Mouse (Mus musculus) limb, embryonic 13.5 days (tissue): ENCODE results near the gene Ttn. TPM values are rescaled to one million over a fixed set of nuclear protein-coding genes. Genes with fewer than 3 reads are reported as not detected.

Source experiments
- ATAC-seq: fragments of 200-750 bp; cut with Nextera tagmentation; 2 replicates; pipeline ENCODE4 v1.8.0; 2017; ENCODE audit warnings: low read depth, moderate number of reproducible peaks, moderate TSS enrichment; ENCODE audit not compliant: low FRiP score
- H3K27ac ChIP-seq: fragments of 300-500 bp; sonication (generic); 2 replicates; pipeline ENCODE4 v1.5.1; 2015; ENCODE audit warnings: inconsistent platforms, mild to moderate bottlenecking, moderate library complexity
- H3K27me3 ChIP-seq: fragments of 300-500 bp; sonication (generic); 2 replicates; pipeline ENCODE4 v1.6.1; 2015; ENCODE audit warnings: mild to moderate bottlenecking, inconsistent platforms
- H3K36me3 ChIP-seq: fragments of 300-500 bp; sonication (generic); 2 replicates; pipeline ENCODE4 v1.6.1; 2015; ENCODE audit warnings: inconsistent platforms, mild to moderate bottlenecking, moderate library complexity
- H3K4me1 ChIP-seq: fragments of 300-500 bp; sonication (generic); 2 replicates; pipeline ENCODE4 v1.6.1; 2015; ENCODE audit warnings: inconsistent platforms
- H3K4me2 ChIP-seq: fragments of 300-500 bp; sonication (generic); replicated peaks from 2 replicates; pipeline ENCODE4 v1.6.1; 2015; ENCODE audit warnings: inconsistent platforms, mild to moderate bottlenecking, moderate library complexity
- H3K4me3 ChIP-seq: fragments of 300-500 bp; sonication (generic); 2 replicates; pipeline ENCODE4 v1.5.1; 2015; ENCODE audit warnings: moderate library complexity, mild to moderate bottlenecking, inconsistent platforms
- H3K9ac ChIP-seq: fragments of 300-500 bp; sonication (generic); 2 replicates; pipeline ENCODE4 v1.6.1; 2015; ENCODE audit warnings: mild to moderate bottlenecking, inconsistent platforms
- H3K9me3 ChIP-seq: fragments of 300-500 bp; sonication (generic); 2 replicates; pipeline ENCODE4 v1.6.1; 2016; ENCODE audit warnings: inconsistent platforms
- WGBS: fragments of 180-500 bp; shearing (Covaris S2); methylation state at CpG from one replicate; pipeline ENCODE4 v1.1.7; 2015; 5-methylcytosine and 5-hydroxymethylcytosine counted together
- polyA plus RNA-seq: library from polyadenylated mRNA; unstranded; fragments of >200 nt; fragmentation: Nextera tagmentation; extraction: Ambion mirVana; gene quantifications from 2 replicates; pipeline ENCODE4 v1.2.1, GENCODE M21; 2015

Gene Ttn
- polyA plus RNA-seq, 1 experiment from 2014 or later = 78.9 TPM

DNA sequence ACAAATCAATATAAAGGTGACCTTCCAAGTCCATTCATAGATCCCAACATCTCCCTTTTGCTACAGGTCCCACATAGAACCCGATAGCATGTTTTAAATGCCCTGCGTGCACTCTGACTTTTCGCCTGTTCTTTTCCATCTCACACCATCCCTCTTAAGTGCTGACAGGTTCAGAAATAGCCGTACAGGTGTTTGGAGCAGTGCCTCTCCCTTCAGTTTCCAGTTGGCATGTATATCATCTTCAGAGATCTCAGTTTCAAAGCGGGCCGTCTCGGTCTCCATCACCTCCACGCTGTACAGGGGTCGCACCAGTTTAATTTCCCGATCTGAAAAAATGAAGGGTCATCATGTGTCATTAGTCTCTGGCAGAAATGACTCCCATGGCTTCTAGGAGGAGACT, 174.0 kb downstream of the Ttn start:
- Histone ChIP-seq H3K27me3 (no peaks in the 10 kb centered on the region), H3K27ac (no peak overlapping the region), H3K9ac (no peak overlapping the region), H3K36me3 (no peaks in the 10 kb centered on the region), H3K4me2 (no peak overlapping the region), H3K9me3 (no peaks in the 10 kb centered on the region), H3K4me1 (peaks cover 6% of the 10 kb centered on the region; the same call in 1 of the 2 replicates), H3K4me3 (no peak overlapping the region)
- 91% methylated on average over 10 of the region's 10 CpGs for WGBS
- no peak for ATAC-seq

DNA sequence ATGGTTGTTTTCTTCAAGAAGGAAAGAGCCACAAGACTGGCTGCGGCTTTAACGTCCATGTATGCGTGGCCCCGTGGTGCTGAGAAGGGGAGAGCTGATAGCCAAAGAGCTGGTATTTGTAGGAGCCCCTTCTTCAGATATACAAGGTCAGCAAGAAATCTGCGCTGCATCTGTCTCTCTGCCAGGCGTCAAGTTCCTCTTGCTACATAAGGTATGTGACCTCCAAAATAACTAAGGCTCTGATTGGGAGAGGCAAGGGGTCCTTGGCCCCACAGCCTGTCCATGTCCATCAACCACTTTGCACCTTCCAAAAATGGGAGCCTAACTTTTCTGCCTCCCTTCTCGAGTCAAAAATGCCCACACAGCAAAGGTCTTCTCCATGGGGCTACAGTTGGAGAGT, 175.1 kb downstream of the Ttn start:
- peak; percentile 32; the same call in 1 of the 2 replicates for ATAC-seq
- WGBS = 72% methylated on average over 7 of the region's 7 CpGs
- H3K4me3 ChIP-seq = no peak overlapping the region

GRCm38 (mm10) chr2:76806861-76807260, 175.5 kb downstream of the Ttn start:
- no peaks in the 10 kb centered on the region for H3K9me3 ChIP-seq
- H3K9ac ChIP-seq = no peak overlapping the region
- H3K4me2 ChIP-seq = no peak overlapping the region
- WGBS = 57% methylated on average over 9 of the region's 9 CpGs
- ATAC-seq = no peak
- no peaks in the 10 kb centered on the region for H3K36me3 ChIP-seq
- H3K4me1 ChIP-seq = peaks cover 6% of the 10 kb centered on the region; the same call in 1 of the 2 replicates
- H3K27me3 ChIP-seq = no peaks in the 10 kb centered on the region
- H3K27ac ChIP-seq = no peak overlapping the region
- no peak overlapping the region for H3K4me3 ChIP-seq

More for the DNA sequence above, 175.1 kb downstream of the Ttn start:
- no peaks in the 10 kb centered on the region for H3K36me3 ChIP-seq
- no peaks in the 10 kb centered on the region for H3K9me3 ChIP-seq
- no peak overlapping the region for H3K9ac ChIP-seq
- H3K27me3 ChIP-seq = no peaks in the 10 kb centered on the region
- H3K4me2 ChIP-seq = no peak overlapping the region
- peaks cover 6% of the 10 kb centered on the region; the same call in 1 of the 2 replicates for H3K4me1 ChIP-seq
- H3K27ac ChIP-seq = no peak overlapping the region

DNA sequence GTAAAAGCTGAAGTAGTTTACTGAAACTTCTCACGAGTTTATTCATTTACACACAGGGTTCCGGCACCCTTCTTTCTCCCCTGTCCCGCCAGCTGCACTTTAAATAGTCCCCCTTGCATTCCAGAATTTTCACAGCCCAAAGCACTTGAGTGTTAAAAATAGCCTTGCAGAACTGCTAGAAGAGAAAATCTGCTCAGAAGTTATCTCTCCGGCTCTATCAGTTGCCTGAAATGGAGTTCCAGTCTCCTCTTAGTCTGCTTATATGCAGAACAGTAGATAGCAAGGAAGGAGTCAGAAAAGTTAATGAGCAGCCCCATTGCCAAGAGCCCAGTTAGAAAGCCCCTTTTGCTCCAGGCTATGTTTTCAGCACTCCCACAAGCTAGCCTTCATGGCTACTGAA, 176.0 kb downstream of the Ttn start:
- Histone ChIP-seq H3K27me3 (no peaks in the 10 kb centered on the region), H3K27ac (no peak overlapping the region), H3K4me3 (no peak overlapping the region), H3K4me2 (no peak overlapping the region), H3K36me3 (no peaks in the 10 kb centered on the region), H3K9ac (no peak overlapping the region), H3K9me3 (no peaks in the 10 kb centered on the region), H3K4me1 (peaks cover 6% of the 10 kb centered on the region; the same call in 1 of the 2 replicates)
- ATAC-seq = no peak
- WGBS = 59% methylated on average over 4 of the region's 4 CpGs

- WGBS = 73% methylated on average over 5 of the region's 5 CpGs
- ATAC-seq = no peak
- no peak overlapping the region for H3K9ac ChIP-seq
- H3K9me3 ChIP-seq = no peaks in the 10 kb centered on the region
- H3K36me3 ChIP-seq = no peaks in the 10 kb centered on the region
- no peak overlapping the region for H3K27ac ChIP-seq
- peaks cover 6% of the 10 kb centered on the region; the same call in 1 of the 2 replicates for H3K4me1 ChIP-seq
- H3K4me3 ChIP-seq = no peak overlapping the region
- no peak overlapping the region for H3K4me2 ChIP-seq
- no peaks in the 10 kb centered on the region for H3K27me3 ChIP-seq
Observed at GRCm38 (mm10) chr2:76805191-76805892, 177.0 kb downstream of the Ttn start.

DNA sequence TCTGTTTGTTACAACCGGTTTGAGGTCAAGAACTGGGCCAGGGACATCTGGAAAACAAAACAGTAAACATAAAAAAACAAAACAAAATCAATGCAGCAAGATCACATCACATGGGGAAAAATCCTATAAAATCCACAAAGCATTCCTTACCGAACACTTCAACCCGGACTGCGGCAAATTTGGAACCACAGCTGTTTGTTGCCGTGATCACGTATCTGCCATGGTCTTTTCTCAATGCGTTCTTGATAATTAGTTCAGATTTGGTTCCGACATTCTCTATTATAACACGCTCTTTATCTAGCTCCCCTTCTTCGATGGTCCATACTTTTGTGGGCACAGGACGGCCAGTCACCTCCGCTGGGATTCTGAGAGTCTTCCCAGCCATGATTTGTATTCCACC, 198.2 kb downstream of the Ttn start:
- no peaks in the 10 kb centered on the region for H3K36me3 ChIP-seq
- no peak overlapping the region for H3K27ac ChIP-seq
- H3K9me3 ChIP-seq = peaks cover 14% of the 10 kb centered on the region
- no peak for ATAC-seq
- no peak overlapping the region for H3K9ac ChIP-seq
- 96% methylated on average over 12 of the region's 12 CpGs for WGBS
- H3K4me1 ChIP-seq = no peaks in the 10 kb centered on the region
- no peaks in the 10 kb centered on the region for H3K27me3 ChIP-seq
- no peak overlapping the region for H3K4me3 ChIP-seq
- H3K4me2 ChIP-seq = no peak overlapping the region

- Histone ChIP-seq H3K27me3 (no peaks in the 10 kb centered on the region), H3K27ac (no peak overlapping the region), H3K4me2 (no peak overlapping the region), H3K9ac (no peak overlapping the region), H3K4me3 (no peak overlapping the region), H3K4me1 (no peaks in the 10 kb centered on the region), H3K9me3 (peaks cover 14% of the 10 kb centered on the region), H3K36me3 (no peaks in the 10 kb centered on the region)
- no peak for ATAC-seq
- WGBS = 88% methylated on average over 13 of the region's 13 CpGs
Observed at GRCm38 (mm10) chr2:76780792-76781191, 201.6 kb downstream of the Ttn start.

DNA sequence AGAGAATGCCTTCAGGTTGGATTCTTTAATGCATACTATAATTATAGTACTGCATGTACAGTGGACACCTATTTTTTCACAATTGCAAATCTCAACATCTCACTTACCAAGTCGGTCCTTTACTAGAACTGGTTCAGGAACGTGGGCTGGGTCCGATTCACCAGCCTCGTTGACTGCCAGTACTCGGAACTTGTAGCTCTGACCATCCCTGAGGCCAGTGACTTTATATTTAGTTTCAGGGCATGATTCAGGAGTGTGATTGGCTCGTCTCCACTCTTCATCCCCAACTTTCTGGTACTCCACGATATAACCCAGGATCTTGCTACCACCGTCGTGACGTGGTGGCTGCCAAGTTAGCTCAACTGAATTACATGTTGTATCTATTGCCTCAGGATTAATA, 212.5 kb downstream of the Ttn start:
- Histone ChIP-seq H3K27ac (no peak overlapping the region), H3K4me3 (no peak overlapping the region), H3K36me3 (no peaks in the 10 kb centered on the region), H3K27me3 (no peaks in the 10 kb centered on the region), H3K4me2 (no peak overlapping the region), H3K9me3 (no peaks in the 10 kb centered on the region), H3K4me1 (no peaks in the 10 kb centered on the region), H3K9ac (no peak overlapping the region)
- WGBS = 96% methylated on average over 10 of the region's 10 CpGs
- ATAC-seq = no peak

- Histone ChIP-seq H3K4me3 (no peak overlapping the region), H3K9me3 (no peaks in the 10 kb centered on the region), H3K4me2 (no peak overlapping the region), H3K4me1 (no peaks in the 10 kb centered on the region), H3K27me3 (no peaks in the 10 kb centered on the region), H3K27ac (no peak overlapping the region), H3K9ac (no peak overlapping the region), H3K36me3 (no peaks in the 10 kb centered on the region)
- no peak for ATAC-seq
- 91% methylated on average over 12 of the region's 12 CpGs for WGBS
Observed at GRCm38 (mm10) chr2:76767231-76767630, 215.1 kb downstream of the Ttn start.

- H3K9me3 ChIP-seq = peaks cover 4% of the 10 kb centered on the region
- H3K4me1 ChIP-seq = no peaks in the 10 kb centered on the region
- H3K9ac ChIP-seq = no peak overlapping the region
- no peaks in the 10 kb centered on the region for H3K27me3 ChIP-seq
- H3K4me3 ChIP-seq = no peak overlapping the region
- H3K4me2 ChIP-seq = no peak overlapping the region
- no peaks in the 10 kb centered on the region for H3K36me3 ChIP-seq
- WGBS = 93% methylated on average over 13 of the region's 13 CpGs
- ATAC-seq = no peak
- H3K27ac ChIP-seq = no peak overlapping the region
Observed at GRCm38 (mm10) chr2:76764526-76764925, 217.8 kb downstream of the Ttn start.

- 90% methylated on average over 6 of the region's 6 CpGs for WGBS
- H3K9me3 ChIP-seq = peaks cover 19% of the 10 kb centered on the region
- no peaks in the 10 kb centered on the region for H3K27me3 ChIP-seq
- no peak overlapping the region for H3K4me2 ChIP-seq
- H3K27ac ChIP-seq = no peak overlapping the region
- ATAC-seq = no peak
- no peaks in the 10 kb centered on the region for H3K4me1 ChIP-seq
- H3K4me3 ChIP-seq = no peak overlapping the region
- H3K36me3 ChIP-seq = no peaks in the 10 kb centered on the region
- no peak overlapping the region for H3K9ac ChIP-seq
Observed at GRCm38 (mm10) chr2:76762154-76762553, 220.2 kb downstream of the Ttn start.

GRCm38 (mm10) chr2:76756461-76756860, 225.9 kb downstream of the Ttn start:
- H3K4me2 ChIP-seq = no peak overlapping the region
- no peaks in the 10 kb centered on the region for H3K27me3 ChIP-seq
- ATAC-seq = no peak
- H3K4me1 ChIP-seq = no peaks in the 10 kb centered on the region
- no peak overlapping the region for H3K27ac ChIP-seq
- H3K36me3 ChIP-seq = no peaks in the 10 kb centered on the region
- peaks cover 29% of the 10 kb centered on the region for H3K9me3 ChIP-seq
- H3K9ac ChIP-seq = no peak overlapping the region
- H3K4me3 ChIP-seq = no peak overlapping the region
- 92% methylated on average over 15 of the region's 15 CpGs for WGBS

DNA sequence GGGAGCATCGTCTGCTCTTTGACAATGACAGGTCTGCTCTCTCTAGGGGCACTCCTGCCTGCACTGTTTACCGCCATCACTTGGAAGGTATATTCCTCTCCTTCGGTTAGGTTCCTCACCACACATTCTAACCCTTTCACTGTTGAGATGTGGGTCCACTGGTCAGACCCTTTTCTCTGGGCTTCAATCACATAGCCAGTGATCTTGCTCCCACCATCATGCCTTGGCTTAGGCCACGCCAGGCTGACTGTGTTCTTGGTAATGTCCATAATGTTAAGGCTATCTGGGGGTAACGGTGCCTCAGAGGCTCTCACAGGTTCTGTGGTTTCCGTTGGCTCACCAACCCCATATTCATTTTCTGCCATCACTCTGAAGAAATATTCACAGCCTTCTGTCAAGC, 230.4 kb downstream of the Ttn start:
- no peak overlapping the region for H3K27ac ChIP-seq
- no peaks in the 10 kb centered on the region for H3K27me3 ChIP-seq
- no peaks in the 10 kb centered on the region for H3K36me3 ChIP-seq
- ATAC-seq = no peak
- no peaks in the 10 kb centered on the region for H3K4me1 ChIP-seq
- H3K4me2 ChIP-seq = no peak overlapping the region
- WGBS = 94% methylated on average over 6 of the region's 6 CpGs
- H3K9me3 ChIP-seq = peaks cover 18% of the 10 kb centered on the region; the same call in 1 of the 2 replicates
- H3K4me3 ChIP-seq = no peak overlapping the region
- H3K9ac ChIP-seq = no peak overlapping the region
